In genomic region chr1:193544804-193545203, GRCm38 (mm10) we compare ENCODE assay signal across 25 mouse cellular contexts.
"Had no signal": no experiment of that assay in that cellular context is flagged by ENCODE, and none has a peak within 500 bp of the region (broad histone marks: within the 10 kb centered on the region; RNA-seq: fewer than 3 reads in every experiment).

No protein-coding gene starts in this region.

- H3K27ac ChIP-seq: gastrocnemius, adult 2 months; heart, adult 2 months; hindbrain, embryonic 12.5 days; hindbrain, embryonic 14.5 days; intestine, embryonic 15.5 days; layer of hippocampus, adult 2 months; left cerebral cortex, adult 2 months; limb, embryonic 10.5 days; limb, embryonic 12.5 days had no signal

- ATAC-seq: hindbrain, embryonic 16.5 days; inflammation-experienced regulatory T-cells, adult 6 months; intestine, embryonic 15.5 days; intestine, postnatal 0 days had no signal

- H3K27me3 ChIP-seq: hindbrain, embryonic 12.5 days; intestine, embryonic 15.5 days; limb, embryonic 12.5 days had no signal

- H3K4me2 ChIP-seq: heart, embryonic 12.5 days; hindbrain, embryonic 12.5 days; hindbrain, embryonic 14.5 days; intestine, embryonic 15.5 days; limb, embryonic 12.5 days; liver, embryonic 11.5 days had no signal

- H3K4me3 ChIP-seq: gastrocnemius, adult 2 months; heart, adult 2 months; heart, embryonic 12.5 days; hindbrain, embryonic 10.5 days; hindbrain, embryonic 12.5 days; intestine, embryonic 15.5 days; layer of hippocampus, adult 2 months; left cerebral cortex, adult 2 months; limb, embryonic 10.5 days; limb, embryonic 12.5 days had no signal

- H3K9me3 ChIP-seq: heart, embryonic 12.5 days; hindbrain, embryonic 10.5 days; hindbrain, embryonic 12.5 days; intestine, embryonic 15.5 days; limb, embryonic 10.5 days; limb, embryonic 12.5 days had no signal

- H3K9ac ChIP-seq: heart, embryonic 12.5 days; hindbrain, embryonic 12.5 days; hindbrain, embryonic 14.5 days; intestine, embryonic 15.5 days; limb, embryonic 12.5 days had no signal

- H3K4me1 ChIP-seq: intestine, embryonic 15.5 days had no signal

- H3K36me3 ChIP-seq: heart, embryonic 12.5 days; hindbrain, embryonic 10.5 days; hindbrain, embryonic 12.5 days; intestine, embryonic 15.5 days; limb, embryonic 10.5 days; limb, embryonic 12.5 days had no signal

- DNase-seq: gastrocnemius, adult 2 months; gastrocnemius, postnatal 10 days; gastrocnemius, postnatal 25 days; heart, adult 2 months; heart, postnatal 10 days; heart, postnatal 4 days; kidney, adult 18-20 months; kidney, adult 8-10 months; kidney, postnatal 10 days; kidney, postnatal 25 days; kidney, postnatal 4 days; liver had no signal
